Mouse (Mus musculus) brain, embryonic 14.5 days (tissue): ENCODE results near the gene Nmrk1.

ENCODE experiments used
- CTCF ChIP-seq: fragments of 200-500 bp; IDR thresholded peaks from 2 replicates; pipeline ENCODE4 v1.5.1; 2012; ENCODE audit warnings: inconsistent platforms, mild to moderate bottlenecking, moderate library complexity, borderline replicate concordance; ENCODE audit not compliant: insufficient read depth, insufficient read length; ENCODE audit errors: extremely low read depth
- POLR2A ChIP-seq: fragments of 200-500 bp; IDR thresholded peaks from 2 replicates; pipeline ENCODE4 v1.6.1; 2012; ENCODE audit warnings: mild to moderate bottlenecking, inconsistent platforms, borderline replicate concordance; ENCODE audit not compliant: poor library complexity, insufficient read depth, insufficient read length, severe bottlenecking; ENCODE audit errors: extremely low read depth

- no peak for TF ChIP-seq POLR2A
- no peak for TF ChIP-seq CTCF
These were observed 548 bp upstream of the Nmrk1 start for GRCm38 (mm10) chr19:18631161-18631643.
